46 mouse cellular contexts compared by ENCODE assay signal in genomic region chr10:129845994-129846393, GRCm38 (mm10). TPM values are rescaled to one million over a fixed set of nuclear protein-coding genes. Genes with fewer than 3 reads are reported as not detected.
"Had no signal": no experiment of that assay in that cellular context is flagged by ENCODE, and none has a peak within 500 bp of the region (broad histone marks: within the 10 kb centered on the region; RNA-seq: fewer than 3 reads in every experiment).

Gene Olfr812, minus strand, starts transcription at chr10:129846094.

- H3K27me3 ChIP-seq: limb, embryonic 12.5 days; limb, embryonic 13.5 days; limb, embryonic 15.5 days; liver, embryonic 12.5 days; liver, embryonic 13.5 days; liver, embryonic 15.5 days; lung, embryonic 15.5 days; megakaryocyte, embryonic 14.5 days; midbrain, embryonic 12.5 days; midbrain, embryonic 13.5 days; midbrain, embryonic 15.5 days had no signal

- H3K9ac ChIP-seq: limb, embryonic 12.5 days; limb, embryonic 13.5 days; limb, embryonic 15.5 days; liver, embryonic 12.5 days; liver, embryonic 13.5 days; liver, embryonic 14.5 days; liver, embryonic 15.5 days; liver, postnatal 0 days; lung, embryonic 14.5 days; lung, embryonic 15.5 days; midbrain, embryonic 12.5 days; midbrain, embryonic 13.5 days; midbrain, embryonic 15.5 days had no signal

- ATAC-seq: liver, embryonic 12.5 days; liver, postnatal 0 days; lung, postnatal 0 days; midbrain, embryonic 13.5 days; midbrain, embryonic 15.5 days; midbrain, embryonic 16.5 days had no signal

- DNase-seq: left cerebral cortex, postnatal 4 days; liver; liver, embryonic 13.5 days; liver, postnatal 0 days; lung, adult 18-20 months; lung, adult 2 months; lung, embryonic 14.5 days; lung, postnatal 10 days; lung, postnatal 14 days; lung, postnatal 36 days; lung, postnatal 4 days; midbrain, embryonic 14.5 days had no signal

- H3K4me1 ChIP-seq: limb, embryonic 10.5 days; limb, embryonic 12.5 days; limb, embryonic 13.5 days; limb, embryonic 15.5 days; liver, embryonic 12.5 days; liver, embryonic 13.5 days; liver, embryonic 15.5 days; lung, embryonic 15.5 days; megakaryocyte, embryonic 14.5 days; midbrain, embryonic 10.5 days; midbrain, embryonic 12.5 days; midbrain, embryonic 13.5 days; midbrain, embryonic 15.5 days had no signal

- H3K27ac ChIP-seq: limb, embryonic 10.5 days; limb, embryonic 12.5 days; limb, embryonic 13.5 days; limb, embryonic 15.5 days; liver, embryonic 12.5 days; liver, embryonic 13.5 days; liver, embryonic 14.5 days; liver, embryonic 15.5 days; lung, embryonic 15.5 days; macrophage; midbrain, embryonic 10.5 days; midbrain, embryonic 12.5 days; midbrain, embryonic 13.5 days; midbrain, embryonic 15.5 days had no signal

- H3K4me3 ChIP-seq: limb, embryonic 10.5 days; limb, embryonic 12.5 days; limb, embryonic 13.5 days; limb, embryonic 15.5 days; liver, embryonic 12.5 days; liver, embryonic 13.5 days; liver, embryonic 15.5 days; lung, embryonic 15.5 days; megakaryocyte, embryonic 14.5 days; midbrain, embryonic 10.5 days; midbrain, embryonic 12.5 days; midbrain, embryonic 13.5 days; midbrain, embryonic 15.5 days; myocyte had no signal

- H3K36me3 ChIP-seq: limb, embryonic 10.5 days; limb, embryonic 12.5 days; limb, embryonic 13.5 days; limb, embryonic 15.5 days; liver, embryonic 12.5 days; liver, embryonic 13.5 days; liver, embryonic 15.5 days; lung, embryonic 15.5 days; midbrain, embryonic 10.5 days; midbrain, embryonic 12.5 days; midbrain, embryonic 13.5 days; midbrain, embryonic 15.5 days had no signal

- H3K9me3 ChIP-seq: limb, embryonic 10.5 days; limb, embryonic 12.5 days; limb, embryonic 13.5 days; limb, embryonic 15.5 days; liver, embryonic 12.5 days; liver, embryonic 13.5 days; lung, embryonic 15.5 days; midbrain, embryonic 10.5 days; midbrain, embryonic 12.5 days; midbrain, embryonic 13.5 days; midbrain, embryonic 15.5 days had no signal

- H3K4me2 ChIP-seq: limb, embryonic 12.5 days; limb, embryonic 13.5 days; limb, embryonic 15.5 days; liver, embryonic 11.5 days; liver, embryonic 12.5 days; liver, embryonic 13.5 days; liver, embryonic 15.5 days; lung, embryonic 14.5 days; lung, embryonic 15.5 days; midbrain, embryonic 11.5 days; midbrain, embryonic 12.5 days; midbrain, embryonic 13.5 days; midbrain, embryonic 15.5 days had no signal

RNA-seq across cellular contexts. Expression of gene Olfr812, which starts in this region (rescaled TPM):
- total RNA-seq: left cerebral cortex, postnatal 10 days; left cerebral cortex, postnatal 14 days; left cerebral cortex, postnatal 25 days; left cerebral cortex, postnatal 36 days; left cerebral cortex, postnatal 4 days; liver, adult 2 months; megakaryocyte progenitor cell, adult 5-6 weeks; megakaryocyte, adult 5-6 weeks; megakaryocyte-erythroid progenitor cell, adult 5-6 weeks; midbrain, postnatal 0 days; monocyte, adult 5-6 weeks had no signal
- polyA plus RNA-seq: limb, embryonic 10.5 days; limb, embryonic 11.5 days; limb, embryonic 12.5 days; limb, embryonic 13.5 days; limb, embryonic 14.5 days; limb, embryonic 15.5 days; liver, adult 2 months; liver, embryonic 11.5 days; liver, embryonic 12.5 days; liver, embryonic 13.5 days; liver, embryonic 14.5 days; liver, embryonic 15.5 days; liver, embryonic 16.5 days; liver, postnatal 0 days; lung, adult 2 months; lung, embryonic 14.5 days; lung, embryonic 15.5 days; lung, embryonic 16.5 days; lung, postnatal 0 days; macrophage; midbrain, embryonic 10.5 days; midbrain, embryonic 11.5 days; midbrain, embryonic 12.5 days; midbrain, embryonic 13.5 days; midbrain, embryonic 14.5 days; midbrain, embryonic 15.5 days; midbrain, embryonic 16.5 days; midbrain, postnatal 0 days; myocyte; neural tube, embryonic 11.5 days had no signal
